Mouse (Mus musculus): ENCODE results near the gene Large1. TPM values are rescaled to one million over a fixed set of nuclear protein-coding genes. Genes with fewer than 3 reads are reported as not detected.

Gene Large1
- polyA plus RNA-seq, 1 experiment from 2014 or later, result 23.9 TPM

- Histone ChIP-seq H3K4me1 (ENCODE audit: control insufficient read depth, insufficient read depth, low read length) (no peaks in the 10 kb centered on the region), H3K9me3 (ENCODE audit: control insufficient read depth, low read length) (no peaks in the 10 kb centered on the region), H3K27ac (replicated peaks; ENCODE audit: low read depth, low read length) (no peak overlapping the region), H3K4me3 (replicated peaks; ENCODE audit: low read depth, low read length) (no peak overlapping the region), H3K36me3 (ENCODE audit: control insufficient read depth, insufficient read depth, low read length) (no peaks in the 10 kb centered on the region), H3K27me3 (ENCODE audit: control insufficient read depth, insufficient read depth, low read length) (no peaks in the 10 kb centered on the region), H3K9ac (replicated peaks; ENCODE audit: low read length) (no peak overlapping the region), H3K4me2 (ENCODE audit: low read length) (no peak overlapping the region)
- ATAC-seq (ENCODE audit: low FRiP score, low TSS enrichment), result no peak
- 93% methylated on average over 1 of the region's 1 CpGs for WGBS
- DNase-seq, result no peak
These were observed 119.1 kb downstream of the Large1 start for GRCm38 (mm10) chr8:73234209-73234608.

DNA sequence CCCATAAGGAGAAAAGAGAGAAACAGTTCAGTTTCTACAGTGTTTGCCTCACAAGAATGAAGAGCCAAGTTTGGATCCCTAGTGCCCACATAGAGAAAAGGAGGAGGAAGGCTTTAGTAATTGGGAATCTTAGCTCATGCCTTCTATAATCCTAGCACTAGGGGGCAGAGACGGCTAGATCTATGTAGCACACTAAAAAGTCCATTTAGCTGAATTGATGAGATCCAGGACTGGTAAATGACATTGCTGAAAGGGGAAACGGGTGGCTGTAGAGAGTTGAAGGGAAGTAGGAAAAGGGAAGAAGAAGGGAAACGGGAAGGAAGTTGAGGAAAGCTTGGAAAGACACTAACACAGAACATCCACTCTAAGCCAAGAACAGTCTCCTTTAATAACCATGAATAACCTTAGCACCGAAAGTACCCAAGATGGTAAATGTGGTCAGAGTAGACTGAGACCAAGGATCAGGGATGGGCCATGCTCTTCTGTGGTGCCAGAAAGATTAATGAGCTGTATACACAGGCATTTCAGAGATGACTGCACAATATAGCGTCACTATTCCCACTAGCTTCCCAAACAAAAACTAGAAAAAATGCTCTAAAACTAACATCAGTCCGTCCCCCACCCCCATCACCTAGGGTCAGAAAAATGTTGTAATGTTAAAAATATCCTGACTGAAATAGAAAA lies 119.8 kb downstream of the Large1 start:
- Histone ChIP-seq H3K27ac (replicated peaks; ENCODE audit: low read depth, low read length) (no peak overlapping the region), H3K4me2 (ENCODE audit: low read length) (no peak overlapping the region), H3K36me3 (ENCODE audit: control insufficient read depth, insufficient read depth, low read length) (no peaks in the 10 kb centered on the region), H3K4me3 (replicated peaks; ENCODE audit: low read depth, low read length) (no peak overlapping the region), H3K9me3 (ENCODE audit: control insufficient read depth, low read length) (no peaks in the 10 kb centered on the region), H3K9ac (replicated peaks; ENCODE audit: low read length) (no peak overlapping the region), H3K4me1 (ENCODE audit: control insufficient read depth, insufficient read depth, low read length) (no peaks in the 10 kb centered on the region), H3K27me3 (ENCODE audit: control insufficient read depth, insufficient read depth, low read length) (no peaks in the 10 kb centered on the region)
- peak; percentile 46; the same call in 1 of the 2 replicates for ATAC-seq (ENCODE audit: low FRiP score, low TSS enrichment)
- WGBS, result 65% methylated on average over 6 of the region's 6 CpGs
- DNase-seq, result peak; percentile 78

DNA sequence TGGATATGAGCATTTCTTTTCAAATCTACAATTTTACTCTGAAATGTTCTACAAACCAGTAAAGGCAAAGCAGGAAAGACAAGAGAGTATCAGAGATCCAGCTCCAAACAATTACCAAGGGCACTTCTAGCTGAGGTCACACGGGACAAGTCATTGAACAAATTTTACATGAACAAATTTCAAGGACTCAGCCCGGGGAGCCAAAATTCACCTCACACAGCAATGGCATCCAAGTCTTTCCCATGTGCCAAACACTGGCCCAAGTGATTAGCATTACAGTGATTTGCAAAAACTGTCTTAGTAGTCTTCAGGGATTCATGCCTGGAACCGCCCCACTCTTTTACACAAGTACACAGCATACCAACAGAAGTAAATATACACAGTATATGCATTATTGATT lies 126.5 kb downstream of the Large1 start:
- no peak for ATAC-seq (ENCODE audit: low FRiP score, low TSS enrichment)
- 90% methylated on average over 3 of the region's 3 CpGs for WGBS
- DNase-seq, result no peak

GRCm38 (mm10) chr8:73225654-73226053 lies 127.7 kb downstream of the Large1 start:
- ATAC-seq (ENCODE audit: low FRiP score, low TSS enrichment) (no peak), DNase-seq (no peak)
- H3K4me1 ChIP-seq (ENCODE audit: control insufficient read depth, insufficient read depth, low read length), result no peaks in the 10 kb centered on the region
- WGBS, result 61% methylated on average over 2 of the region's 2 CpGs
- H3K9ac ChIP-seq (replicated peaks; ENCODE audit: low read length), result no peak overlapping the region
- H3K27me3 ChIP-seq (ENCODE audit: control insufficient read depth, insufficient read depth, low read length), result no peaks in the 10 kb centered on the region
- no peaks in the 10 kb centered on the region for H3K36me3 ChIP-seq (ENCODE audit: control insufficient read depth, insufficient read depth, low read length)
- no peak overlapping the region for H3K4me2 ChIP-seq (ENCODE audit: low read length)
- no peaks in the 10 kb centered on the region for H3K9me3 ChIP-seq (ENCODE audit: control insufficient read depth, low read length)
- H3K4me3 ChIP-seq (replicated peaks; ENCODE audit: low read depth, low read length), result no peak overlapping the region
- H3K27ac ChIP-seq (replicated peaks; ENCODE audit: low read depth, low read length), result no peak overlapping the region

More for the DNA sequence above, 126.5 kb downstream of the Large1 start:
- Histone ChIP-seq H3K9ac (replicated peaks; ENCODE audit: low read length) (no peak overlapping the region), H3K4me2 (ENCODE audit: low read length) (no peak overlapping the region), H3K9me3 (ENCODE audit: control insufficient read depth, low read length) (no peaks in the 10 kb centered on the region), H3K27ac (replicated peaks; ENCODE audit: low read depth, low read length) (no peak overlapping the region), H3K36me3 (ENCODE audit: control insufficient read depth, insufficient read depth, low read length) (no peaks in the 10 kb centered on the region), H3K4me3 (replicated peaks; ENCODE audit: low read depth, low read length) (no peak overlapping the region), H3K4me1 (ENCODE audit: control insufficient read depth, insufficient read depth, low read length) (no peaks in the 10 kb centered on the region), H3K27me3 (ENCODE audit: control insufficient read depth, insufficient read depth, low read length) (no peaks in the 10 kb centered on the region)

DNA sequence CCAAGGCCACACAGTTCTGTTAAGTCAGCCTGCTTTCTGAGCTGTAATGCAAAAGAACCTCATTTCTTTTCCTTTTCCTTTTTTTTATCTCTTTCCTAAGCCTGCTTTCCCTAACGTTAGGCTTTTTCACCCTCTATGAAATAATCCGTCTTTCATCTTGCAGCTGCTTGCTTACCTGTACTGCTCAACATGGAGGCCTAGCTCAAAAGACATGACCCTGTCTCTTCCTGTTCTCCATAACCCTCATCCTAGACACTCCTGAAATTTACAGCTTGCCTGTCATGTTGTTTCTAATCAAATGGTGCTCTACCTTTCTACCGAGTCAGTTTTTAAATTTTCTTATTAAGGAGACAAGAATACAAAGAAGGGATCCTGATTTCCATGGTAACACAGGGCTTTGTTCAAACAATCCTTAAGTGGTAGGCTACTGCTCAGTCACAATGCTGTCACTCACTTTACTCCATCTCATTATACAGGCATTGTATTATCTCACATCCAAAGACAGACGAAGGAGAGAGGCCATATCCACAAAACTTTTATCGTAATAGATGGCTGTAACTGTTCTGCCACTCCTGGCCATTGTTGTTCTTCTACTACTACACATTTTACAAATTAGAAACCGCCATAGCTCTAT lies 134.0 kb downstream of the Large1 start:
- ATAC-seq (ENCODE audit: low FRiP score, low TSS enrichment) (no peak; the same call in 1 of the 2 replicates), DNase-seq (peak; percentile 13)
- no peak overlapping the region for H3K4me2 ChIP-seq (ENCODE audit: low read length)
- 0 out of 2 replicates have a peak, but pooled peaks cover 6% of the 10 kb centered on the region for H3K4me1 ChIP-seq (ENCODE audit: control insufficient read depth, insufficient read depth, low read length)
- H3K27ac ChIP-seq (replicated peaks; ENCODE audit: low read depth, low read length), result 0 out of 2 replicates have a peak overlapping the region, but pooled peaks have one; percentile 28
- H3K27me3 ChIP-seq (ENCODE audit: control insufficient read depth, insufficient read depth, low read length), result no peaks in the 10 kb centered on the region
- WGBS, result 19% methylated on average over 6 of the region's 6 CpGs
- no peaks in the 10 kb centered on the region for H3K36me3 ChIP-seq (ENCODE audit: control insufficient read depth, insufficient read depth, low read length)
- H3K9ac ChIP-seq (replicated peaks; ENCODE audit: low read length), result no peak overlapping the region
- H3K4me3 ChIP-seq (replicated peaks; ENCODE audit: low read depth, low read length), result no peak overlapping the region
- H3K9me3 ChIP-seq (ENCODE audit: control insufficient read depth, low read length), result no peaks in the 10 kb centered on the region

GRCm38 (mm10) chr8:73206831-73207230 lies 146.5 kb downstream of the Large1 start:
- H3K9ac ChIP-seq (replicated peaks; ENCODE audit: low read length), result no peak overlapping the region
- H3K4me2 ChIP-seq (ENCODE audit: low read length), result no peak overlapping the region
- no peaks in the 10 kb centered on the region for H3K9me3 ChIP-seq (ENCODE audit: control insufficient read depth, low read length)
- H3K27me3 ChIP-seq (ENCODE audit: control insufficient read depth, insufficient read depth, low read length), result no peaks in the 10 kb centered on the region
- H3K4me3 ChIP-seq (replicated peaks; ENCODE audit: low read depth, low read length), result no peak overlapping the region
- no peaks in the 10 kb centered on the region for H3K36me3 ChIP-seq (ENCODE audit: control insufficient read depth, insufficient read depth, low read length)
- DNase-seq (no peak), ATAC-seq (ENCODE audit: low FRiP score, low TSS enrichment) (no peak)
- no peaks in the 10 kb centered on the region for H3K4me1 ChIP-seq (ENCODE audit: control insufficient read depth, insufficient read depth, low read length)
- no peak overlapping the region for H3K27ac ChIP-seq (replicated peaks; ENCODE audit: low read depth, low read length)

DNA sequence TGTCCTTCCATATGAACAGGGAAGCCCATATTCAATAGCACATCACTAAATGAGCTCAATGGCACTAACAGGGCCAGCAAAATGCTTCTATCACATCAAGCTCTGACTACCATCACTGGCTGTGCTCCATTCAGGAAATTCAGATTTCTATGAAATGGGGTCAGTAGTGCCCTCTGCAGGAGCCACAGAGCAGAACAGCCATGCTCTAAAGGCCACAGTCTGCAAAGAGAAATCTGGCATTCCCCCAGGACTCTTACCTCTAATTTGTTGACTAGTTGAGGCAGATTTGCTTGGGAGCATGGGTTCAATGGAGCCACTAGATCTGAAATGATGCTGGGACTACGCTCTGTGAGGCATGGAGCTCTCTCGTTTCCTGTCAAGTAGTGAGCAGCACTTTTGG lies 151.5 kb downstream of the Large1 start:
- ATAC-seq (ENCODE audit: low FRiP score, low TSS enrichment) (no peak), DNase-seq (no peak)
- 93% methylated on average over 2 of the region's 2 CpGs for WGBS

GRCm38 (mm10) chr8:73197714-73198113 lies 155.6 kb downstream of the Large1 start:
- H3K9ac ChIP-seq (replicated peaks; ENCODE audit: low read length), result no peak overlapping the region
- H3K27me3 ChIP-seq (ENCODE audit: control insufficient read depth, insufficient read depth, low read length), result no peaks in the 10 kb centered on the region
- no peak overlapping the region for H3K4me2 ChIP-seq (ENCODE audit: low read length)
- no peaks in the 10 kb centered on the region for H3K4me1 ChIP-seq (ENCODE audit: control insufficient read depth, insufficient read depth, low read length)
- no peaks in the 10 kb centered on the region for H3K9me3 ChIP-seq (ENCODE audit: control insufficient read depth, low read length)
- no peaks in the 10 kb centered on the region for H3K36me3 ChIP-seq (ENCODE audit: control insufficient read depth, insufficient read depth, low read length)
- ATAC-seq (ENCODE audit: low FRiP score, low TSS enrichment) (no peak), DNase-seq (no peak)
- no peak overlapping the region for H3K4me3 ChIP-seq (replicated peaks; ENCODE audit: low read depth, low read length)
- 100% methylated on average over 1 of the region's 1 CpGs for WGBS
- no peak overlapping the region for H3K27ac ChIP-seq (replicated peaks; ENCODE audit: low read depth, low read length)

More for the DNA sequence above, 151.5 kb downstream of the Large1 start:
- H3K36me3 ChIP-seq (ENCODE audit: control insufficient read depth, insufficient read depth, low read length), result no peaks in the 10 kb centered on the region
- no peak overlapping the region for H3K9ac ChIP-seq (replicated peaks; ENCODE audit: low read length)
- H3K27ac ChIP-seq (replicated peaks; ENCODE audit: low read depth, low read length), result no peak overlapping the region
- no peaks in the 10 kb centered on the region for H3K9me3 ChIP-seq (ENCODE audit: control insufficient read depth, low read length)
- no peak overlapping the region for H3K4me2 ChIP-seq (ENCODE audit: low read length)
- no peaks in the 10 kb centered on the region for H3K4me1 ChIP-seq (ENCODE audit: control insufficient read depth, insufficient read depth, low read length)
- no peaks in the 10 kb centered on the region for H3K27me3 ChIP-seq (ENCODE audit: control insufficient read depth, insufficient read depth, low read length)
- H3K4me3 ChIP-seq (replicated peaks; ENCODE audit: low read depth, low read length), result no peak overlapping the region

DNA sequence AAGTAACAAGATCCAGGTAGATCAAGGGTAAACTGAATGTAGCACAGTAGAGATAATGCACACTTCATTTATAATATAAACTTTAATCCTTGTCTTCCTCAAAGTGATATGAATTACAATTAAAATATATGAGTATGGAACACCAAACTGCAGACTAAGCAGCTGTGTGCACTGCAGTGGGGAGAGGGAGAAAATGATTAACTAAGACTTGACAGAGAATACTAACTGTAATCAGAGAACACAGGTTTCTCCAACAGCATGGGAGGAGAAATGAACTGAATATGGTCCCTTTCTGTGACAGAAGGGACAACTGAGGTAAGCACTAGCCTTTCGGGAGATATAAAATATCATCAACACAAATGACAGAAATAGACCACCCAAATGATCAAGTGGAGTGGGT lies 164.7 kb downstream of the Large1 start:
- H3K27ac ChIP-seq (replicated peaks; ENCODE audit: low read depth, low read length), result no peak overlapping the region
- no peak overlapping the region for H3K4me3 ChIP-seq (replicated peaks; ENCODE audit: low read depth, low read length)
- ATAC-seq (ENCODE audit: low FRiP score, low TSS enrichment), result no peak
- DNase-seq, result no peak
- H3K36me3 ChIP-seq (ENCODE audit: control insufficient read depth, insufficient read depth, low read length), result no peaks in the 10 kb centered on the region
- H3K4me1 ChIP-seq (ENCODE audit: control insufficient read depth, insufficient read depth, low read length), result no peaks in the 10 kb centered on the region
- WGBS, result 93% methylated on average over 1 of the region's 1 CpGs
- H3K9me3 ChIP-seq (ENCODE audit: control insufficient read depth, low read length), result no peaks in the 10 kb centered on the region
- H3K9ac ChIP-seq (replicated peaks; ENCODE audit: low read length), result no peak overlapping the region
- H3K4me2 ChIP-seq (ENCODE audit: low read length), result no peak overlapping the region
- H3K27me3 ChIP-seq (ENCODE audit: control insufficient read depth, insufficient read depth, low read length), result no peaks in the 10 kb centered on the region
